Mouse (Mus musculus) regulatory T cell (primary cell): Measurements from ENCODE around the gene Dnhd1.

ENCODE experiments used
- in situ Hi-C: fragments of 300-600 bp; cut with MboI, MseI; formaldehyde crosslinking; loops from one replicate; pipeline ENCODE4 v1.15.1; 2025; ENCODE audit warnings: high pct_unique_total_duplicates

Gene Dnhd1

GRCm38 (mm10) chr7:105650639-105651435, at the start of gene Dnhd1:
Dnhd1 (plus strand) TSS chr7:105650827.
- in situ Hi-C loops, result loop anchor here (5.0 kb wide), 1 partner anchor 86 kb away; the partner anchor contains the start of genes Ilk and Rrp8

GRCm38 (mm10) chr7:105602860-105603623, 47.6 kb upstream of the Dnhd1 start:
- in situ Hi-C loops, result loop anchor here (5.0 kb wide), 1 partner anchor 71 kb away; no protein-coding TSS in a partner anchor

- in situ Hi-C loops, result no loop called here
These were observed 42.2 kb upstream of the Dnhd1 start for GRCm38 (mm10) chr7:105608467-105608866.

GRCm38 (mm10) chr7:105611767-105612166, 38.9 kb upstream of the Dnhd1 start:
- in situ Hi-C loops, result no loop called here

GRCm38 (mm10) chr7:105614400-105614799, 36.2 kb upstream of the Dnhd1 start:
- in situ Hi-C loops, result no loop called here

- in situ Hi-C loops, result no loop called here
These were observed 34.9 kb upstream of the Dnhd1 start for GRCm38 (mm10) chr7:105615720-105616119.

GRCm38 (mm10) chr7:105616561-105616960, 34.1 kb upstream of the Dnhd1 start:
- in situ Hi-C loops, result no loop called here

- in situ Hi-C loops, result no loop called here
These were observed 32.8 kb upstream of the Dnhd1 start for GRCm38 (mm10) chr7:105617810-105618209.

GRCm38 (mm10) chr7:105619701-105620100, 30.9 kb upstream of the Dnhd1 start:
- in situ Hi-C loops, result no loop called here

- in situ Hi-C loops, result no loop called here
These were observed 29.6 kb upstream of the Dnhd1 start for GRCm38 (mm10) chr7:105621053-105621452.

GRCm38 (mm10) chr7:105621646-105622292, 28.9 kb upstream of the Dnhd1 start:
- in situ Hi-C loops, result no loop called here

- in situ Hi-C loops, result no loop called here
These were observed 25.2 kb upstream of the Dnhd1 start for GRCm38 (mm10) chr7:105625397-105625796.

- in situ Hi-C loops, result no loop called here
These were observed 22.0 kb upstream of the Dnhd1 start for GRCm38 (mm10) chr7:105628633-105629032.

- in situ Hi-C loops, result loop anchor here (5.0 kb wide), 2 partner anchors 65 to 230 kb away; partner anchors contain the start of genes Cnga4 and Fam160a2
These were observed 18.1 kb upstream of the Dnhd1 start for GRCm38 (mm10) chr7:105632551-105632972.

GRCm38 (mm10) chr7:105633127-105633800, 17.4 kb upstream of the Dnhd1 start, which contains the start of gene Trim3:
Trim3 (minus strand) TSS chr7:105633571.
- in situ Hi-C loops, result loop anchor here (5.0 kb wide), 2 partner anchors 66 to 231 kb away; partner anchors contain the start of genes Cnga4 and Fam160a2

- in situ Hi-C loops, result loop anchor here (5.0 kb wide), 2 partner anchors 66 to 231 kb away; partner anchors contain the start of genes Cnga4 and Fam160a2
These were observed 16.9 kb upstream of the Dnhd1 start for GRCm38 (mm10) chr7:105633801-105634135.

- in situ Hi-C loops, result loop anchor here (5.0 kb wide), 2 partner anchors 67 to 232 kb away; partner anchors contain the start of genes Cnga4 and Fam160a2
These were observed 16.2 kb upstream of the Dnhd1 start for GRCm38 (mm10) chr7:105634272-105634920.

- in situ Hi-C loops, result no loop called here
These were observed 14.9 kb upstream of the Dnhd1 start for GRCm38 (mm10) chr7:105635726-105636125.

- in situ Hi-C loops, result no loop called here
These were observed 11.9 kb upstream of the Dnhd1 start for GRCm38 (mm10) chr7:105638776-105639175.

GRCm38 (mm10) chr7:105639304-105639703, 11.3 kb upstream of the Dnhd1 start:
- in situ Hi-C loops, result no loop called here
